Mouse (Mus musculus) MEL (cell line): ENCODE measurements around the gene Iqch. TPM values are rescaled to one million over a fixed set of nuclear protein-coding genes. Genes with fewer than 3 reads are reported as not detected.

Experiments used
- DNase-seq: peaks from one replicate; pipeline ENCODE4 v3.0.0; 2011; ENCODE audit warnings: low read depth, low spot score
- H3K27ac ChIP-seq: 2 replicates; pipeline ENCODE4 v1.5.1; 2012; ENCODE audit warnings: low read depth, mild to moderate bottlenecking, control low read depth, low read length, moderate library complexity; ENCODE audit not compliant: control insufficient read depth
- H3K27me3 ChIP-seq, 2 experiments: fragments of 150-350 bp in 1 of 2; sonication (generic) in 1 of 2; 2 replicates each; pipeline ENCODE4 v1.6.1; 2012; ENCODE audit warnings: low read length in 2 of 2, mild to moderate bottlenecking in 2 of 2, improper control_type of control experiment in 1 of 2, moderate library complexity in 1 of 2; ENCODE audit not compliant: insufficient read depth in 2 of 2, control insufficient read depth in 1 of 2
- H3K36me3 ChIP-seq, 2 experiments: 2 replicates each; pipeline ENCODE4 v1.6.1; 2012 to 2014; ENCODE audit warnings: low read length in 2 of 2, improper control_type of control experiment in 1 of 2, inconsistent platforms in 1 of 2, mild to moderate bottlenecking in 1 of 2; ENCODE audit not compliant: insufficient read depth in 2 of 2, control insufficient read depth in 1 of 2
- H3K4me1 ChIP-seq, 2 experiments: fragments of 150-350 bp in 1 of 2; sonication (generic) in 1 of 2; 2 replicates each; pipeline ENCODE4 v1.6.1; 2012; ENCODE audit warnings: low read length in 2 of 2, improper control_type of control experiment in 1 of 2, mild to moderate bottlenecking in 1 of 2; ENCODE audit not compliant: insufficient read depth in 2 of 2, control insufficient read depth in 1 of 2
- H3K4me3 ChIP-seq, 2 experiments: fragments of 150-350 bp in 1 of 2; sonication (generic) in 1 of 2; 2 replicates each; pipeline ENCODE4 v1.5.1; 2012; ENCODE audit warnings: low read depth in 2 of 2, low read length in 2 of 2, mild to moderate bottlenecking in 2 of 2, moderate library complexity in 2 of 2, control low read depth in 1 of 2, improper control_type of control experiment in 1 of 2; ENCODE audit not compliant: control insufficient read depth in 1 of 2, insufficient read depth in 1 of 2
- H3K79me2 ChIP-seq: 2 replicates; pipeline ENCODE4 v1.6.1; 2012; ENCODE audit warnings: mild to moderate bottlenecking, low read length, moderate library complexity; ENCODE audit not compliant: control insufficient read depth, poor library complexity, insufficient read depth
- H3K9ac ChIP-seq: 2 replicates; pipeline ENCODE4 v1.6.1; 2012; ENCODE audit warnings: low read depth, mild to moderate bottlenecking, control low read depth, low read length, moderate library complexity; ENCODE audit not compliant: control insufficient read depth, poor library complexity, severe bottlenecking
- H3K9me3 ChIP-seq: fragments of 150-350 bp; sonication (generic); replicated peaks from 2 replicates; pipeline ENCODE4 v1.6.1; 2012; ENCODE audit warnings: mild to moderate bottlenecking, low read length, improper control_type of control experiment, moderate library complexity; ENCODE audit not compliant: insufficient read depth
- BHLHE40 ChIP-seq: IDR thresholded peaks from 2 replicates; pipeline ENCODE4 v1.6.1; 2012; ENCODE audit warnings: low read depth, mild to moderate bottlenecking, inconsistent platforms, low read length, improper control_type of control experiment, borderline replicate concordance
- CHD2 ChIP-seq: IDR thresholded peaks from 2 replicates; pipeline ENCODE4 v1.6.1; 2011; ENCODE audit warnings: low read length, improper control_type of control experiment
- GABPA ChIP-seq: IDR thresholded peaks from 2 replicates; pipeline ENCODE4 v1.6.1; 2012; ENCODE audit warnings: low read depth, mild to moderate bottlenecking, inconsistent platforms, low read length, improper control_type of control experiment, moderate library complexity
- MAFK ChIP-seq: IDR thresholded peaks from 2 replicates; pipeline ENCODE4 v1.6.1; 2011; ENCODE audit warnings: low read depth, mild to moderate bottlenecking, low read length, improper control_type of control experiment, borderline replicate concordance
- MAZ ChIP-seq: IDR thresholded peaks from 2 replicates; pipeline ENCODE4 v1.6.1; 2012; ENCODE audit warnings: low read depth, mild to moderate bottlenecking, inconsistent platforms, low read length, improper control_type of control experiment
- MXI1 ChIP-seq: IDR thresholded peaks from 2 replicates; pipeline ENCODE4 v1.6.1; 2011; ENCODE audit warnings: mild to moderate bottlenecking, low read depth, low read length, improper control_type of control experiment
- MYB ChIP-seq: IDR thresholded peaks from 2 replicates; pipeline ENCODE4 v1.6.1; 2011; ENCODE audit warnings: mild to moderate bottlenecking, low read depth, low read length, improper control_type of control experiment
- MYC ChIP-seq: IDR thresholded peaks from 2 replicates; pipeline ENCODE4 v1.6.1; 2011; ENCODE audit warnings: low read depth, mild to moderate bottlenecking, low read length, improper control_type of control experiment, moderate library complexity
- NELFE ChIP-seq: IDR thresholded peaks from 2 replicates; pipeline ENCODE4 v1.6.1; 2011; ENCODE audit warnings: low read depth, low read length, improper control_type of control experiment
- NRF1 ChIP-seq: IDR thresholded peaks from 2 replicates; pipeline ENCODE4 v1.6.1; 2014; ENCODE audit warnings: low read depth, mild to moderate bottlenecking, inconsistent platforms, low read length, improper control_type of control experiment, moderate library complexity; ENCODE audit not compliant: poor library complexity, insufficient read depth, severe bottlenecking
- POLR2AphosphoS5 ChIP-seq: IDR thresholded peaks from 2 replicates; pipeline ENCODE4 v1.6.1; 2012; ENCODE audit warnings: low read depth, borderline replicate concordance, mild to moderate bottlenecking, inconsistent platforms, low read length, moderate library complexity, mixed read lengths
- SIN3A ChIP-seq: IDR thresholded peaks from 2 replicates; pipeline ENCODE4 v1.6.1; 2012; ENCODE audit warnings: low read length, improper control_type of control experiment, inconsistent platforms
- UBTF ChIP-seq: IDR thresholded peaks from 2 replicates; pipeline ENCODE4 v1.6.1; 2012; ENCODE audit warnings: low read depth, mild to moderate bottlenecking, inconsistent platforms, low read length, improper control_type of control experiment, moderate library complexity, borderline replicate concordance; ENCODE audit not compliant: insufficient read depth
- USF2 ChIP-seq, 2 experiments: IDR thresholded peaks; 2 replicates each; pipeline ENCODE4 v1.6.1; 2011 to 2012; ENCODE audit warnings: improper control_type of control experiment in 2 of 2, low read length in 2 of 2, borderline replicate concordance in 1 of 2, inconsistent platforms in 1 of 2, low read depth in 1 of 2, mild to moderate bottlenecking in 1 of 2; ENCODE audit not compliant: insufficient read depth in 1 of 2
- ZKSCAN1 ChIP-seq: IDR thresholded peaks from 2 replicates; pipeline ENCODE4 v1.6.1; 2012; ENCODE audit warnings: low read depth, mild to moderate bottlenecking, inconsistent platforms, low read length, improper control_type of control experiment, moderate library complexity
- polyA plus RNA-seq, 2 experiments: library from polyadenylated mRNA; stranded (reverse) in 1 of 2; unstranded in 1 of 2; fragments of >175 nt in 1 of 2; fragments of >200 nt in 1 of 2; gene quantifications; 2 replicates each; pipeline versions ENCODE4 v1.2.1 to v1.2.4; 2012; ENCODE audit warnings: low replicate concordance in 2 of 2, low read depth in 1 of 2; ENCODE audit not compliant: insufficient read length in 2 of 2, insufficient read depth in 1 of 2, missing spikeins in 1 of 2
- total RNA-seq: library from RNA; depleted of rRNA; stranded (reverse); fragments of 300-350 nt; gene quantifications from 2 replicates; pipeline ENCODE4 v1.2.3, GENCODE M21; 2012

Iqch gene
- total and polyA plus RNA-seq, 3 experiments = not detected

- no peak for DNase-seq
- no peak for TF ChIP-seq POLR2AphosphoS5
- Histone ChIP-seq H3K36me3 (peaks cover 0 to 8% of the 10 kb centered on the region in 2 experiments; a peak in 2 of 4 replicates), H3K4me1 (peaks cover 0 to 11% of the 10 kb centered on the region in 2 experiments; a peak in 3 of 4 replicates), H3K9me3 (no peaks in the 10 kb centered on the region), H3K27ac (no peak overlapping the region), H3K27me3 (peaks cover 0 to 4% of the 10 kb centered on the region in 2 experiments; a peak in 2 of 4 replicates), H3K4me3 (no peak overlapping the region), H3K79me2 (no peaks in the 10 kb centered on the region), H3K9ac (no peak overlapping the region)
Measured at GRCm38 (mm10) chr9:63589209-63589608, 13.1 kb downstream of the Iqch start.

GRCm38 (mm10) chr9:63585251-63585650 is 17.0 kb downstream of the Iqch start:
- no peak for TF ChIP-seq NRF1
- no peak for TF ChIP-seq UBTF
- TF ChIP-seq POLR2AphosphoS5 = no peak
- no peak for TF ChIP-seq ZKSCAN1
- TF ChIP-seq CHD2 = no peak
- no peak for TF ChIP-seq USF2 (IDR thresholded peaks at IDR 0.05; ENCODE audit: borderline replicate concordance in 1 of 2, insufficient read depth in 1 of 2, low read depth in 1 of 2, low read length in 2 of 2)
- TF ChIP-seq SIN3A = no peak
- TF ChIP-seq, all 39 proteins: peak for 0
- no peaks in the 10 kb centered on the region; a peak in 2 of 4 replicates for H3K4me1 ChIP-seq
- no peaks in the 10 kb centered on the region for H3K9me3 ChIP-seq

DNA sequence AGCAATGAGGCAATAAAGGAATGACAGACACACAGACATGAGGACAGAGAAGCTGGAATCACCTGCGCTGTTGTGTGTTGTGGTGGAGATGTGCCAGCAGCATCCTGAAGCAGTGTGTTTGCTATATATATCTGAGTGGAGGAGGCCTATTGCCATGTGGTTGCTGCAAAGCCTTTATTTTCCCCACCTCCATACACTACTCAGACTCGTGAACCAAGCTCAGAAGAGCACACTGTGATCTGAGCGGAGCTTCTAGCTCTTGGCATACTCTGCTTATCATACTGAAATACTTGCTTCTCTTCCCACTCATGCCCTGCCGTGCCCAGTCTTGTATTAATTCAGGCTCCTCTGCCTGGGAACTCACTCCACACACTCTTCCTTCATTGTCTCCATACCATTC is 20.5 kb downstream of the Iqch start:
- Histone ChIP-seq H3K27me3 (peaks cover 0 to 2% of the 10 kb centered on the region in 2 experiments; a peak in 3 of 4 replicates), H3K27ac (no peak overlapping the region), H3K36me3 (no peaks in the 10 kb centered on the region), H3K9ac (no peak overlapping the region), H3K4me3 (no peak overlapping the region)
- no peak for DNase-seq
- no peak for TF ChIP-seq MYC
- TF ChIP-seq POLR2AphosphoS5 = no peak
- no peak for TF ChIP-seq MAFK
- TF ChIP-seq MXI1 = no peak
- TF ChIP-seq GABPA = no peak
- TF ChIP-seq MAZ = no peak
- no peak for TF ChIP-seq ZKSCAN1
- TF ChIP-seq BHLHE40 = no peak
- no peak for TF ChIP-seq MYB
- no peak for TF ChIP-seq SIN3A
- no peak for TF ChIP-seq USF2 (IDR thresholded peaks at IDR 0.05; ENCODE audit: borderline replicate concordance in 1 of 2, insufficient read depth in 1 of 2, low read depth in 1 of 2, low read length in 2 of 2)
- TF ChIP-seq NELFE = no peak
- TF ChIP-seq, all 39 proteins: peak for 0
- Histone ChIP-seq H3K79me2 (no peaks in the 10 kb centered on the region), H3K9me3 (no peaks in the 10 kb centered on the region), H3K4me1 (no peaks in the 10 kb centered on the region; a peak in 1 of 4 replicates)

More at GRCm38 (mm10) chr9:63585251-63585650, 17.0 kb downstream of the Iqch start:
- Histone ChIP-seq H3K36me3 (no peaks in the 10 kb centered on the region), H3K9ac (no peak overlapping the region), H3K79me2 (no peaks in the 10 kb centered on the region), H3K4me3 (no peak overlapping the region), H3K27me3 (peaks cover 0 to 4% of the 10 kb centered on the region in 2 experiments), H3K27ac (no peak overlapping the region)
- DNase-seq = no peak
